Mouse (Mus musculus): ENCODE results near the gene Tap1.

The Tap1 gene

GRCm38 (mm10) chr17:34179913-34180859 is 7.2 kb upstream of the Tap1 start:
- DNase-seq (ENCODE audit: low spot score in 2 of 2), result no peak

GRCm38 (mm10) chr17:34183564-34184219 is 3.7 kb upstream of the Tap1 start:
- no peak for DNase-seq (ENCODE audit: low spot score in 2 of 2)

GRCm38 (mm10) chr17:34185526-34185925 is 1.8 kb upstream of the Tap1 start:
- no peak for DNase-seq (ENCODE audit: low spot score in 2 of 2)

- DNase-seq (ENCODE audit: low spot score in 2 of 2), result no peak
These were observed 480 bp upstream of the Tap1 start for GRCm38 (mm10) chr17:34186885-34187260.

GRCm38 (mm10) chr17:34188010-34188409 is 657 bp downstream of the Tap1 start:
- no peak for DNase-seq (ENCODE audit: low spot score in 2 of 2)

- DNase-seq (ENCODE audit: low spot score in 2 of 2), result no peak
These were observed 1.6 kb downstream of the Tap1 start for GRCm38 (mm10) chr17:34188986-34189385.

- no peak for DNase-seq (ENCODE audit: low spot score in 2 of 2)
These were observed 5.5 kb downstream of the Tap1 start for GRCm38 (mm10) chr17:34192852-34193251.

- DNase-seq (ENCODE audit: low spot score in 2 of 2), result no peak
These were observed 6.1 kb downstream of the Tap1 start for GRCm38 (mm10) chr17:34193468-34193867.

GRCm38 (mm10) chr17:34194723-34195122 is 7.4 kb downstream of the Tap1 start:
- DNase-seq (ENCODE audit: low spot score in 2 of 2), result no peak

GRCm38 (mm10) chr17:34196491-34196890 is 9.1 kb downstream of the Tap1 start:
- no peak for DNase-seq (ENCODE audit: low spot score in 2 of 2)

- DNase-seq (ENCODE audit: low spot score in 2 of 2), result peak; percentile 65 to 91
These were observed 9.9 kb downstream of the Tap1 start, which contains the start of gene Psmb8 for GRCm38 (mm10) chr17:34196941-34197894. Gene Psmb8, plus strand, starts transcription at chr17:34197721.

GRCm38 (mm10) chr17:34197904-34198520 is 10.7 kb downstream of the Tap1 start:
- no peak for DNase-seq (ENCODE audit: low spot score in 2 of 2)

- no peak for DNase-seq (ENCODE audit: low spot score in 2 of 2)
These were observed 11.2 kb downstream of the Tap1 start for GRCm38 (mm10) chr17:34198521-34198912.

- DNase-seq (ENCODE audit: low spot score in 2 of 2), result no peak
These were observed 11.8 kb downstream of the Tap1 start for GRCm38 (mm10) chr17:34199050-34199619.

GRCm38 (mm10) chr17:34200047-34200446 is 12.7 kb downstream of the Tap1 start:
- DNase-seq (ENCODE audit: low spot score in 2 of 2), result no peak

GRCm38 (mm10) chr17:34200772-34201505 is 13.6 kb downstream of the Tap1 start:
- no peak for DNase-seq (ENCODE audit: low spot score in 2 of 2)

GRCm38 (mm10) chr17:34201506-34202055 is 14.2 kb downstream of the Tap1 start:
- DNase-seq (ENCODE audit: low spot score in 2 of 2), result no peak

- no peak for DNase-seq (ENCODE audit: low spot score in 2 of 2)
These were observed 15.5 kb downstream of the Tap1 start for GRCm38 (mm10) chr17:34202760-34203442.

GRCm38 (mm10) chr17:34203444-34203843 is 16.1 kb downstream of the Tap1 start, which contains the start of gene Tap2:
Gene Tap2, plus strand, starts transcription at chr17:34203527.
- DNase-seq (ENCODE audit: low spot score in 2 of 2), result no peak

Data from left cerebral cortex, adult 9 months (tissue).